Mouse (Mus musculus) stomach, postnatal 0 days (tissue): ENCODE data around the gene Usp38.

Source experiments
- CTCF ChIP-seq: IDR thresholded peaks from 2 replicates; pipeline ENCODE4 v1.5.1; 2016; ENCODE audit warnings: antibody characterized with exemption, low read depth, mild to moderate bottlenecking, moderate library complexity
- EP300 ChIP-seq: optimal IDR thresholded peaks from 2 replicates; pipeline ENCODE3; 2016; ENCODE audit warnings: antibody characterized with exemption

- no peak for TF ChIP-seq CTCF
- TF ChIP-seq EP300, result no peak
Measured at GRCm38 (mm10) chr8:81027991-81028390, 13.3 kb upstream of the Usp38 start.
